8 mouse cellular contexts compared by ENCODE assay signal in the genomic region with DNA sequence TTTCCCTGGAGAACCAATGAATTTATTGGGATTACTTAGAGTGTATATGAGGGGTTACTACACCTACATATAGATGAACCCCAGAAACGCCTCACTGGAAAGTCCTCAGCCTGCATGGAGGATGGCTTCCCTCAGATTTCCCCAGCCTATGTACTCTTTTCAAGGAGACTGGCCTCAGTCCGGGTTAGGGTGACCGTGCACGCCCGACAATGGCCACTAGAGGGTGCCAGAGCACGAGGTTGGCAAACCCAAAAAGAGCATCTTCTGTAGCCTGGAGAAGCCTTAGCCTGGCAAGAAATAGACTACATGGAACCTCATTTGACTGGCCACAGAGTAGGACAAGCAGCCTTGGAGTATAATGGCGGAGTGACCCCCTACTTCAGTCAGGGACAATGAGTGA. TPM values are rescaled to one million over a fixed set of nuclear protein-coding genes. Genes with fewer than 3 reads are reported as not detected.
A peak's percentile ranks its signal among the peaks of the same experiment; 100 is the strongest.
DNase-seq lines count a peak whose midpoint lies in the region; ATAC-seq lines count a peak whose summit lies in the region.

No protein-coding gene starts in this region.

- H3K9ac ChIP-seq in hindbrain, embryonic 11.5 days (ENCODE audit: low read depth, low read length): no peak overlapping the region

- H3K27me3 ChIP-seq in hindbrain, embryonic 11.5 days (ENCODE audit: control insufficient read depth, insufficient read depth, low read length): no peaks in the 10 kb centered on the region

- H3K4me2 ChIP-seq in hindbrain, embryonic 11.5 days (replicated peaks; ENCODE audit: low read depth, low read length): no peak overlapping the region

- no peak overlapping the region for H3K27ac ChIP-seq in hindbrain, embryonic 11.5 days (ENCODE audit: low read depth, low read length)

- no peak for ATAC-seq in hindbrain, embryonic 11.5 days (ENCODE audit: low FRiP score)

- H3K4me3 ChIP-seq in hindbrain, embryonic 11.5 days (ENCODE audit: low read depth, low read length): no peak overlapping the region

- WGBS in hindbrain, embryonic 11.5 days: 12% methylated on average over 7 of the region's 7 CpGs

- H3K36me3 ChIP-seq in hindbrain, embryonic 11.5 days (ENCODE audit: control insufficient read depth, insufficient read depth, low read length): no peaks in the 10 kb centered on the region

- peak; percentile 68 for DNase-seq in Muller cell, postnatal 12 days (ENCODE audit: inconsistent ontology term)
- DNase-seq in cerebellum, adult 11 months: peak; percentile 80
- DNase-seq in forelimb bud, embryonic 11.5 days (ENCODE audit: low read depth, low spot score): peak; percentile 70
- peak; percentile 93 for DNase-seq in hindbrain, embryonic 11.5 days (ENCODE audit: low spot score)
- peak; percentile 76 to 81 for DNase-seq in layer of hippocampus, postnatal 14 days (ENCODE audit: low spot score in 2 of 2)
- DNase-seq in lung, postnatal 25 days (ENCODE audit: low spot score): peak; percentile 86
- peak; percentile 76 for DNase-seq in right cerebral cortex, postnatal 25 days
- peak; percentile 93 for DNase-seq in urinary bladder, postnatal 25 days (ENCODE audit: low spot score)

- no peaks in the 10 kb centered on the region for H3K4me1 ChIP-seq in hindbrain, embryonic 11.5 days (replicated peaks; ENCODE audit: control insufficient read depth, insufficient read depth, low read length)

- no peaks in the 10 kb centered on the region for H3K9me3 ChIP-seq in hindbrain, embryonic 11.5 days (ENCODE audit: control insufficient read depth, low read length)

RNA-seq across cellular contexts. Expression of a gene that starts 15.7 kb away (rescaled TPM):
- 89.8 and 93.2 TPM in 2 replicates for polyA plus RNA-seq in hindbrain, embryonic 11.5 days (2014; fragmentation: Nextera tagmentation; extraction: Ambion mirVana)
- 10 to 100 TPM; 49.2 to 52.3 TPM for total RNA-seq in layer of hippocampus, postnatal 14 days (2021)
